Mouse (Mus musculus): ENCODE data around the gene Armc6.

Gene Armc6

DNA sequence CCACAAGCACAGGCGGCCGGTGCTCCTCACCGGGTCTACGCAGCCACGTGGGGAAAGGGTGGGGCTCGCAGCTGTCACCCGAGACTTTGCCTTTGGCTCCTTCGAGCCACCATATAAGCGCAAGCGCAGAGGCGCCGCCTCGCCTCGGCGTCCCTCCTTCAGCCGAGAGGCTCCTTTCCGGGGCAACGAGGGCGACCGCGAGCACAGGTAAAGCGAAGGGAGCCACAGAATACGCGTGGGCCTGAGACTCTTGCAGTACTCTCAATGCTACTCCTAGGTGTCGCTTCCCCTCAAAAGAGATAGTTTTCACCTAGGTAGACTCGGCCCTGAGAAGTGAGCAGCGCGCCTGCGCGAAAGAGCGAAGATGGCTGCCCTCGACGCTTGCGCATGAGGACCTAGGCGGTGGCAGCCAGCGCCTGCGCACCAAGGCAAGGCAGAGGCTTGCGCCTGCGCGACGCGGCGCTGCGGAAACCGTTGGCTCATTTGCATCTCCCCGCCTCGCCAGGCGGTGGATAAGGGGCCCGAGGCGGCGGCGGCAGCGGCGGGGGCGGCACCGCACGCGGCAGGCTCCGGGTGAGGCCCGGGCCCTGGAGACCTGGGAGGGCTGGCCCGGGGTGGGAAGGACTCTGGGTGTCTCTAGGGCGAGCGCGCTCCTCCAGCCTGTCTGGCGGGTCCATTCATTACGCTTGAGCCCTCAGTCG is at the start of gene Armc6, which contains the start of gene Sugp2:
Gene Armc6 (minus strand): TSS at position 387 of the 701 bp plus-strand sequence.
Gene Sugp2 (plus strand): TSS at position 147 of the 701 bp plus-strand sequence.
- peak; percentile 97 for DNase-seq (ENCODE audit: low read depth, low spot score)

DNA sequence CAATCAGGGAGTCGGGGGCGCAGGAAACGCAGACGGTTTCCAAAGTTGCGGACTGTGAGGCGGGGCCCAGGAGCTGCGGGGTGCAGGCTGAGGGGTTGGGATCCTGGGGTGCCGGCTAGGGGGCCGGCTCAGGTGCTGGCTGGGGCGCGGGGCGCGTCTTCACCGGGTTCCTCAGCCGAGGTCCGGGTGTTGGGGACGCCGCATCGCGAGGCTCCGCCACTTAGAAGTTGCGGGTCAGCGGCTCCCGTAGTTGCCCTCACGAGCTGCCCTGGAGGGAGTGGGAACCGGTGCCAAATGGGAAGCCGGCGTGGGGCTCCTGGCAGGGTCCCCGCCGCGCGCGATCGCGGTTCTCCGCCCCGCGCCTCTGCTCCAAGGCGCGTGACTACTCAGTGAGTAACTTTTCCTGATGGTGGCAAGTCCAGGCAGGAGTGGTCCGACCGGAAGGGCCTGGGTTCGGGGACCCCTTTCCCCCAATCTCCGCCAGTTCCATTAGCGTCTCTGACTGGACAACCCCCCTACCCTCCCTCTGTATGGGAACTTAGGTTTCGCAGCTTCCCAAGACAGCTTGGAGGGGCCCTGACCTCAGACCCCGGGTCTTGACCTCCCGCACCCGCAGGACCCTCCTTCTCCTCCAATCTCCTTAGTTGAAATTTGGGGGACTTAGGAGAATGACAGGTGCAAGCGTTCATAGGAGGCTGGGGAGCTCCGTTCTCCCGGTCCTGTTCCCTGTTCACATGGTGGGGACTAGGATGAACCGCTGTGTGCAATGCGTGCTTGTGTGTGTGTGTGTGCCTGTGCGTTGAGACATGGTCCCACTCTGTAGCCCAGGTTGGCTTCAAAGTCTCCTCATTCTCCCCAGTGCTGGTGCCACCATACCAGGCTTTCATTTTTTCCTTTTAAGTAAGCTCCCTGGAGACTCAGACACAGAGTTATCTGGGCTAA is 49.1 kb upstream of the Armc6 start:
- DNase-seq (ENCODE audit: low read depth, low spot score) = no peak

DNA sequence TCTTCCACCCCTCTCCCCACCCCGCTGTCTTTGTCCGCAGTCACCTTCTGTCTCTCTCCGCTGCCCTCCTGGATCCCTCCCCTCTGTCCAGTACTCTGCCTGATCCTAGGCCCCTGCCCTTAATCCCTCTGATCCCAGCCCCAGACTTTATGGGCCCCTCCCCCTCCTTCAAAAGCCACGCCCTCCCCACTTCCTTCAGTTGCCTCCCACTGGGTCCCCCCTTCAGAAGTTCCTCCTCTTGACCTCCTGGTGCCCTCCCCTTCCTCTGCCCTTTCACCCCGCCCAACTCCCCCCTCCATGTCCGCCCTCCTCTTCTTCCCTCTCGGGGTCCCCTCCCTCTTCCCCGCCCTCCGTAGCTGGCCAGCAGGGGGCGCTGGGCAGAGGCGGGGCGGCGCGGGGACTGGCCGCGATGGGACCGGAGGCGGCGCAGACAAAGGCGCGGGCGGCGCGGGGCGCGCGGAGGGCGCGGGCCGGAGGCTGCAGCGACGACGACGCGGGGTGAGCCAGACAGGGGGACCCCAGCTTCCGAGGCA is 48.4 kb upstream of the Armc6 start, which contains the start of gene Homer3:
Gene Homer3 (plus strand): TSS at position 225 of the 533 bp plus-strand sequence.
- DNase-seq (ENCODE audit: low read depth, low spot score) = peak; percentile 91

DNA sequence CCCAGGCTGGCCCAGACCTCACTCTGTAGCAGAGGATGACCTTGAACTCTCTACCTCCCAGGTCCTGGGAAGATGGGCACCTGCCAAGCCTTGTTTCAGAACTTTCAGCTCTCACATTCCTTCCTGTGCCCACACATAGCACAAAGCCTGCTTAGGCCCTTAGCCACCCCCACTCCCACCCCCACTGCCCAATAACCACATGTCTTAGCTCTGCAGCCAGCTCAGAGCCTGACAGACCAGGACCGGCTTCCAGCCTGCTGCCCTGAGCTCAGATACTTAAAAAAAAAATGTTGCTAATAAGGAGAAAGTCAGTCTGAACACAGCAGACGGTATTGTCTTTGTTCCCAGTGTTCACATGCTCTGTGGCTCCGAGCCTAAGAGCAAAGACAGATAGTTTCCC is 46.7 kb upstream of the Armc6 start:
- no peak for DNase-seq (ENCODE audit: low read depth, low spot score)

DNA sequence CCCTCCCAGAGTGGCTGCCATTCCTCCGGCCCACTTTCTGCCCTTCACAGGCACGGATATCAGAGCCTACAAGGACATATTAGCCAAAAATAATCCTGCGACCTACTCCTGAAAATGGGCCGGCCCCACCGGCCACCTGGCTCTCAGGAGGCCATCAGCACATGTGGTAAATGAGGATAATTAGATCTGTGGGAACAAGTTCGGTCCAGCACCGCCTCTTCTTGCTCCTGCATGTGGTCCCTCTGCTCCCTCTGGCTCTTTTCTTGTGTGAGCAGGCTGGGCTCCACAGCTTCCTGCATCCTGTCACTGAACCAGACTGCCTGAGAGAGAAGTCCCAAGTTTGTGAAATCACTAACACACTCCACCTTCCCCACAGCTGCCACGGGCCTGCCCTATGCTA is 45.0 kb upstream of the Armc6 start:
- DNase-seq (ENCODE audit: low read depth, low spot score) = no peak

DNA sequence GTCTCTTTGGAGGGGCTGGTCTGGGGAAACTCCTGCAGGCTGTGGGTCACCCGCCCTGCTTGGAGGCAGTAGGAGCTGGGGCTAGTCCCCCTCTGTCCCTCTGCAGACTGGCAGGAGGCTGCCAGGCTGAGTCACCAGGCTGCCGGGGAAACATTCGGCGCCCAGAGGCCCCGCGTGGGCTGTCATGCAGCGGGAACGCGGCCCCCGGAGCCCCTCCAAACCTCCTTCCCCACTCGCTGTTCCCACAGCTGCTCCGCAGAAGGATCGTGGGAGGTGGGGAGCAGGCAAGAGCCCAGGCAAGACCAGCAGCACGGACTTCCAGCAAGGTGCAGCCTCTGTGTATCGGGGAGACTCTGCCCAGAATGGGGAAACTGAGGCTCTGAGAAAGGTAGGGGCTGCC is 43.9 kb upstream of the Armc6 start:
- DNase-seq (ENCODE audit: low read depth, low spot score) = no peak

DNA sequence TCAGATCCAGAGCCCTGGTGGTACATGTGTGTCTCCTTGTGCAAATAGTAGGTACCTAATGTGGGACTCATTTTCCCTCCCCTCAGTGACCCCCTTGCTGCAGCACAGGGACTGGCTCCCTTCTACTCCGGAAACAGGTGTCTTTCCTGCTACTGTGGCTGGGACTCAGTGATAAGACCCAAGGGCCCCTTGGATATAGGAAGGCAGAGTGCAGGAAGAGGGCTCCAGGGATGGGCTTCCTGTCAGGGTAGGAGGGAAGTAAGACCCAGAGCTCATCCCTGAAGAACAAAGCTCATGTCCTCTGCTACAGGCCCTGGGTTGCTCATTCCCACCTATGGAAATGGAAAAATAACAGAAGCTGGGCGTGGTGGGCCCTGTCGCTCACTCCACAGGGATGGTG is 42.2 kb upstream of the Armc6 start:
- DNase-seq (ENCODE audit: low read depth, low spot score) = no peak

DNA sequence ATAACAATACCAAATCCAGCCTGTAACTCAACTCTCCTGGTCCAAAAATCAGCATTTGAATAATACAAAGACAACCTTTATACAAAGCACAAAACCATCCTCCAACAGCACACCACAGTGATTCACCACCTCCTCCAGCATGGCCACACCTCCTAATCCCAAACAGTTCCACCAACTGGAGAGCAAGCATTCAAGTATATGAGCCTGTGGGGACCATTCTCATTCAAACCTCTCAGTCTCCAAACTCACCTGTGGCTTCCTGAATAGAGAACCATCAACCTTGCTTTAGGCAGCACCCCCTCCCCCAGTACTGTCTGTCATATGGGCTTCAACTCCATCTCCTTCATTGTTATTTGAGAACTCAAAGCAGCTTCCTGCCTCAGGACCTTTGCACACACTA is 40.1 kb upstream of the Armc6 start:
- no peak for DNase-seq (ENCODE audit: low read depth, low spot score)

DNA sequence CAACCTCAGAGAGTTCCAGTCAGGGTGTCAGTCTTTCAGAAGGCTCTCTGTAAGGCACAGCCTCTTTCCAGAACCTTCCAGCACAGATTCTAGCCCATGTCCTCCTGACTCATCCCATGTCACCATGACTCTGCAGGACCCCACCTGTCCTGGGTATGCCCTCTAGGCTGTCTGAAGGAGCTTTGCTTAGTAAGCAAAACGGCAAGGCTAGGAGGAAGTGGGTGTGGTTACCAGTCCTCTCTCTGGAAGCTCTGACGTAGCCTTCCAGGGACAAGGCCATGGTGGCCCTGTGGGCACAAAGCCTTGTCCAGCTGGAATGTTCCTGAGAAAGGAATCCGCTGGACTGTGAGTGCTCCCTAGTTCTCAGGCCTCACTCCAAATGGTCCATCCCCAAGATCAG is 38.7 kb upstream of the Armc6 start:
- DNase-seq (ENCODE audit: low read depth, low spot score) = no peak

DNA sequence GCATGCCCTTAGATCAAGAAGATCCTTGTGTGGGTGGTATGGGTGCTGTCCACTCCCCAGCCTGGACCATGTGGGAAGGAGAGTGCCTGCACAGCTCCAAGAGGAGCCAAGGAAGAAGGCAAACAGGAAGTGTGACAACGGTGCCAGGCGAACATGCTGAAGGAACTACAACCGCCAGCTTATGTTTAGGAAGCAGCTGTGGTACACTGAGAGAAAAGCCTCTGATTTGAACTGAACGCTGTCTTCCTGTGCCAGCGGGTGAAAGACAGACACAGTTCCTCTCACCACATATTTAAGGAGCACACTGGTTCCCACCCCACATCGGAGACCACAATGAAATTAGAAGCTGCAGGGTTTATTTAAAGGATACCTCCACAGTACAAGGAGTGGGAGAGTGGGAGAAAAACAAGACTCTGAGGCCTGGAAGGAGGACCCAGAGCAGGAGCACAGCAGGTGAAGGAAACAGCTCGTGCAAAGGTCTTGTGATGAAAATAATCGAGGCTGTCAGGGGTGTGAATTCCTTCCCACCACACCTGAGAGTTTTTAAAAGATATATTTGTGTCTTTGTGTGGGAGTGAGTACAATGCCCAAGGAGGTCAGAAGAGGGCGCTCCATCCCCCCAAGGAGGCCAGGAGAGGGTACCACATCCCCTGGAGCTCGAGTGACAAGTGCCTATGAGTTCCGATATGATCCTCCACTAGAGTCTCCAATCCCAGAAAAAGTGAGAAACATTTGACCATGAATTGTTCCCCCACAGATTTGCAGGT is 34.7 kb upstream of the Armc6 start:
- no peak for DNase-seq (ENCODE audit: low read depth, low spot score)

DNA sequence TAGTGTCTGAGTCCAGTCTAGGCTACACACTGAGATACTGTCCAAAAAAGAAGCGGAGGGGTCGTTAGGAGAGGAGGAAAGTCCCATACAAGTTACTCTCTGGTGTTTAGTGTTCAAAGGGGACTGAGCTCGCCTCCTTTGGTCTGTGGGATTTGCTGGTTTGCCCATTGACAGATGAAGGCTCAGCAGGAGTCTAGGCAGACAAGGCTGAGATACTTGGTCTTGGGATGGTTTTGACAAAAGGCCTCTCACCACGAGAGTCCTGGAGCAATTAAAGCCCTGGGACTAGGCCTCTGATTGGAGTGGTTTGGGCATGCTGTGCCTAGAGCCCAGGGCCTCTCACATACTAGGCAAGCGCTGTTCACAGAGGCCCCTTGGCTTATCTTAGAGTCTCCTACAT is 34.0 kb upstream of the Armc6 start:
- DNase-seq (ENCODE audit: low read depth, low spot score) = no peak

DNA sequence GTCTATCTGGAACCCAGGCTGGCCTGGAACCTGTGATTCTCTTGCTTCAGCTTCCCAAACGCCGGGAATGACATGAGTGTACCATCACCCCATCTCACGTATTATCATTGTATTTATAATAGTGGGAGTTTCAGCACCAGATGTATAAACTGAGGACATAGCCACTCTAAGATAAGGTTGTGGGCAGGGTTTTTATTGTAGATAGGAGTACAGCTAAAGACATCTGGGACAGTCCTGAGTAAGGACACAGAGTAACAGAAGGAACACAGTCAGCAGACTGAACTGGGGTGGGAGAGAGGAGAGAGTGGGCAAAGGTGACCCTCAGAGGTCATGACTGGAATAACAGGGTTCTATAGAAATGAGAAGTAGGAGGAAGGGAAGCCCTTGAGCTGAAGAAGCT is 33.4 kb upstream of the Armc6 start:
- DNase-seq (ENCODE audit: low read depth, low spot score) = no peak

DNA sequence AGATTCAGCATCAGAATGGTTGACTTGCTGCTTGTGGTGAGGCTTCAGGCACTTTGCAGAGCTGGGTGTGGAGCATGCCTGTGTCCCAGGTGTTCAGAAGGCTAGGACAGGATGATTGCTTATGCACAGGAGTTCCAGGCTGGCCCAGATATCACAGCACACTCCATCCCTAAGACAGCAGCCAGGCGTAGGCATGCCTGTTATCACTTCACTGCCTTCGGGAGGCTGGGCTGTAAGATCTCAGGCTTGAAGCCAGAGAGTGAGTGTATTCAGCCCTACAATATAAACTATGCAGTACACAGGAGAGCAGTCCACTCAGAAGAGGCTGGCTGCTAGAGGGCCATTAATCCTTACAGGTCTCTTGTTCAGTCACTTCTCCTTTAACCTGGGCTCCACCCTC is 24.8 kb upstream of the Armc6 start:
- DNase-seq (ENCODE audit: low read depth, low spot score) = no peak

DNA sequence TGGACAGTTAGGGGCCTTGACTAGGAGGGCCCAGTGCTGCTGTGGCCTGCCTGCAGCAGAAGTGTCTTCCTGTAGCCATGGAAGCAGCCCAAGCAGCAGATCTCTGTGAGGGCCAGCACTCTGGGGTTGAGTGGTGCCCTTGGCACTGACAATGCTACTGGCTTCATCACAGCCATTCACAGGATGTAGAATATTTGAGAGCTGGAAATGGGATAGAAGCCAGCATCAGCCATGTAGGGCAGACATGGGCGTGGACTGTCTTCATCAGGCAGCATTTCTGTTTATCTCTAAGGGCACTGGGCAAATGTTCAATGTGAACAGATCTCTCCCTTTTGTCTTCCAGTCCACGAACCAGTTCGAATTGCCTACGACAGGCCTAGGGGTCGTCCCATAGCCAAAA is 24.3 kb upstream of the Armc6 start:
- DNase-seq (ENCODE audit: low read depth, low spot score) = no peak

DNA sequence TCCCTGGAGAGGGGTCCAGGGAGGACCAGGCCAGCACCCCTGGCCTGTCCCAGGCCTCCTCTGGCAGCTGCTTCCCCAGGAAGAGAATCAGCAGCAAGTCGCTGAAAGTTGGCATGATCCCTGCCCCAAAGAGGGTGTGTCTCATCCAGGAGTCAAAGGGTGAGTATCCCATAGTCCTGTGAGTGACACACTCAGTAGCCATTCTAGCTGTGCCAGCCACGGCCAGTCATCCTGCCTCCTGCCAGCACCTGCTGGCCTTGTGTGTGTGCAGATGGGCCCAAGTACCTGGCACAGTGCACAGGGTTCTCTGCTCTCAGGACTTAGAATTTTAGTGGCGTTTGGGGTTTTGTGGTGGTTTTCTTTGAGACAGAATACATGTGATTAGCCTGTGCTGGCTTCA is 23.2 kb upstream of the Armc6 start:
- no peak for DNase-seq (ENCODE audit: low read depth, low spot score)

DNA sequence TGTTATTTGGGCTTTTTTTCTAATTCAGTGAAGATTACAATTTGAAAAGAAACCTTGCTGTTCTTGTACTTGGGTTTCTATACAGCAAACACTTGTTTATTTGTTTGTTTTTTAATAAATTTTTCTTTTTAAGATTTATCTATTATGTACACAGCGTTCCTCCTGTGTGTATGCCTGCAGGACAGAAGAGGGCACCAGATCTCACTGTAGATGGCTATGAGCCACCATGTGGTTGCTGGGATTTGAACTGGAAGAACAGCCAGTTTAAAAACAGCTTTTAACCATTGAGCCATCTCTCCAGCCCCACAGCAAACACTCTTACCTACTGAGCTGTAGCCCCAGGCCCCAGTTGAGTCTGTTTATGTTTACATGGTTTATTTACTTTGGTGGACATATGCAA is 20.4 kb upstream of the Armc6 start:
- no peak for DNase-seq (ENCODE audit: low read depth, low spot score)

DNA sequence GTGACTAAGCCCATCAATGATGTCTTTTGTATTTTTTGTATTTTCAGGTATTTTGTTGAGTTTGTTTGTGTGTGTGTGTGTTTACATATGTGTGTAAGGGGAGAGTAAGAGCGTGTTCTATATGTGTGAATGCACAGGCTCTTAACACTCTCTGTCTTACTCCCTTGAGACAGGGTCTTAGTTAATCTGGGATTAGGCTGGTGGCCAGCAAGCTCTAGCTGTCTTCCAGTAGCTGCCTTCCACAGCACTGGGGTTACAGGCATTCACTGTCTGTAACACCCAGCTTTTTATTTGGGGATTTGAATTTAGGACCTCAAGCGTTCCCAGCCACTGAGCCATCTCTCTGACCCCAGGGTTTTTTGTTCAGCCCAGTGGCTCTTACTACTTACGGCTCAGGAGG is 13.6 kb upstream of the Armc6 start:
- no peak for DNase-seq (ENCODE audit: low read depth, low spot score)

DNA sequence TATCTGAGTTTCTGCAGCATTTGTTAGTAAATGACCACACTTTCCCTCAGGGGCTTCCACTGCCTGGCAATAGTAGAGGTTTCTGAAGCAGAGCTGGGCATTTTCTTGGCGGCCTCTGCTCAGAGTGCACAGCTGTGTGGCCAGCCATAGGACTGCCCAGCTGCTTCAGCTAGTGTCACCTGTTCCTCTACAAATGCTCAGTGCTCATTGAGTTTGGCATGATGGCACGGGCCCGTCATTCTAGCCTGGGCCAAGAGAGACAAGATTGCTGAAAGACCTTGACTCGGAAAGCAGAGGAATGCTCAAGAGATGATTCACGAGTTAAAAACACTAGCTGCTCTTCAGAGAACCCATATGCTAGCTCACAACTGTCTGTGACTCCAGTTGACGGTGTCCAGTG is 12.4 kb upstream of the Armc6 start:
- DNase-seq (ENCODE audit: low read depth, low spot score) = no peak

DNA sequence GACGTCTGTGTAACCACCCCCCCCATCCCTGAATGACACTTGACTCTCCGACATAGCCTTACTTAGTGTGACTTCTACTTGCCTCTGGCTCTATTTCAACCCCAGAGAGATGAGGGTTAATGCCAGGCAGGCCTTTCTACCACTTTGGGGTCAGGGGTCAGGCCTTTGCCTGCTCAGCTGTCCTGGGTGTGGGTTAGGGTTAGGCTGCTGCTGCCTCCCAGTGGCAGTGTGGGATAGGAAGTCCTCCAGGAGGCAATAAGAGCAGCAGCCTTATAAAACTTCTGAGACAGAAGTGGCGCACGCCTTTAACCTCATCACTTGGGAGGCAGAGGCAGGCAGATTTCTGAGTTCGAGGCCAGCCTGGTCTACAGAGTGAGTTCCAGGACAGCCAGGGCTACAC is 6.4 kb upstream of the Armc6 start:
- DNase-seq (ENCODE audit: low read depth, low spot score) = no peak

DNA sequence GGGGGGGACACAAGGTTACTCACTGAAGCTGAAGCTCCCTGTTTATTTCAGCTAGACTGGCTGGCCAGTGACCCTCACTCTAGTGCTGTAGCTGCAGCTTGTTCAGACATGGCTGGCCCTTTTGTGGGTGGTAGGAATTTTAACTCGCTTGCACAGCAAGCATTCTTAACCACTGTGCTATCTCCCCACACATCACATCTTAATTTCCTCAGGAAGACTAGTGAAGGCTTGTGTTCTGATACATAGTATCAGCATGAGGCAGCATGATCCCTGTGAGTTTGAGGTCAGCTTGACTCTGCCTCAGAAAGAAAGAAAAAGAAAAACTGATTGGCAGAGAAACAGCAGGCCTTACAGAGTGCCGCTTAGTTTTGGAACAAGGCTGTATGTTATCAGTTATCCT is 3.6 kb upstream of the Armc6 start:
- no peak for DNase-seq (ENCODE audit: low read depth, low spot score)

DNA sequence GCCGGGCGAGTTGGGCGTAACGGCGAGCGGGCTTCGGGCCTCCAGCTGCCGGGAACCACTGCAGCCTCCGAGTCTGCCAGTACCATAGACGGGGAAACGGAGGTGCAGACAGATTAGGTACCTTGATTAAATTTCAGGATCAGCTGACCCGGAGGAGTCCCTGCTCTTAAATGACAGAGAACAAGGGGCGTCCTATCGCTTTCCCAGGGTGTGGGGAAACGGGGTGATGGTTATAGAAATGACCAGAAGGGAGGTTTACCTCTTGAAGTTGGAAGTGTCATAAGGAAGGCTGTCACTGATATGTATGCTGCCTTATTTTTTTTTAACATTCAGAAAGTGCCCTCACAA is 489 bp upstream of the Armc6 start:
- DNase-seq (ENCODE audit: low read depth, low spot score) = no peak

DNA sequence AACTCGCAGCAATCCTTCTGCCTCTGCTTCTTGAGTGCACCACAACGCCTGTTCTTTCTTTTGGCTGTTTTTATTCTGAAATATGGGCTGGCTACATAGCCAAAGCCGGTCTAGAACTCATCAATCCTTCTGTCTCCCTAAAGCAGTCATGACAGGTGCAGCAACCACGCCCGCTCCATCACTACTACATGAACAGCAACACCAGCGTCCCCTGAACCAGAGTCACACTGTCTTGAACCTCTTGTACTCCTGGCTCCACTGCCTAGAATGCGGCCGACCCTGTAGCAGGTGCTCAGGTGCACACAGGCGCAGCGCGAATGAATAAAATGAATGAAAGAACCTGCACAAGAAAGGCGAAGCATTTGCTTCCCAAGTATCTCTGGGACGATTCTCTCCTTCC is 660 bp downstream of the Armc6 start:
- DNase-seq (ENCODE audit: low read depth, low spot score) = no peak
